Mouse (Mus musculus): ENCODE measurements around the gene A930004D18Rik. TPM values are rescaled to one million over a fixed set of nuclear protein-coding genes. Genes with fewer than 3 reads are reported as not detected.

A930004D18Rik gene
- total and polyA plus RNA-seq, 2 experiments, result 1.9 to 2.8 TPM

- no peak overlapping the region for H3K4me3 ChIP-seq (ENCODE audit: insufficient read depth, low read depth, low read length)
- no peak overlapping the region for H3K27ac ChIP-seq (replicated peaks; ENCODE audit: insufficient read depth, low read depth, low read length)
- DNase-seq (ENCODE audit: extremely low read depth, low read depth, low spot score), result no peak
- no peaks in the 10 kb centered on the region for H3K27me3 ChIP-seq (ENCODE audit: control insufficient read depth, insufficient read depth, low read length)
- TF ChIP-seq POLR2A (IDR thresholded peaks at IDR 0.05; ENCODE audit: extremely low read depth, insufficient read depth, low read length) (no peak), CTCF (IDR thresholded peaks at IDR 0.05; ENCODE audit: low read depth, low read length) (no peak)
- H3K9ac ChIP-seq (ENCODE audit: low read depth, low read length), result no peak overlapping the region
- no peaks in the 10 kb centered on the region for H3K36me3 ChIP-seq (ENCODE audit: control insufficient read depth, insufficient read depth, low read length)
- H3K79me2 ChIP-seq (ENCODE audit: control insufficient read depth, insufficient read depth, low read length), result no peaks in the 10 kb centered on the region
- WGBS, result 82% methylated on average over 11 of the region's 11 CpGs
- H3K4me1 ChIP-seq (ENCODE audit: control insufficient read depth, insufficient read depth, low read length), result peaks cover 10% of the 10 kb centered on the region; the same call in 1 of the 2 replicates
Measured at GRCm38 (mm10) chr2:18051026-18051830, 13.7 kb upstream of the A930004D18Rik start.

- TF ChIP-seq POLR2A (IDR thresholded peaks at IDR 0.05; ENCODE audit: extremely low read depth, insufficient read depth, low read length) (no peak), CTCF (IDR thresholded peaks at IDR 0.05; ENCODE audit: low read depth, low read length) (no peak)
- Histone ChIP-seq H3K79me2 (ENCODE audit: control insufficient read depth, insufficient read depth, low read length) (no peaks in the 10 kb centered on the region), H3K27ac (replicated peaks; ENCODE audit: insufficient read depth, low read depth, low read length) (no peak overlapping the region), H3K36me3 (ENCODE audit: control insufficient read depth, insufficient read depth, low read length) (no peaks in the 10 kb centered on the region), H3K9ac (ENCODE audit: low read depth, low read length) (no peak overlapping the region; the same call in 1 of the 2 replicates), H3K4me1 (ENCODE audit: control insufficient read depth, insufficient read depth, low read length) (peaks cover 10% of the 10 kb centered on the region; the same call in 1 of the 2 replicates), H3K4me3 (ENCODE audit: insufficient read depth, low read depth, low read length) (peak overlapping the region; percentile 21; the same call in 1 of the 2 replicates), H3K27me3 (ENCODE audit: control insufficient read depth, insufficient read depth, low read length) (no peaks in the 10 kb centered on the region)
- WGBS, result 22% methylated on average over 10 of the region's 10 CpGs
- no peak for DNase-seq (ENCODE audit: extremely low read depth, low read depth, low spot score)
Measured at GRCm38 (mm10) chr2:18050541-18050985, 13.0 kb upstream of the A930004D18Rik start.

GRCm38 (mm10) chr2:18050018-18050417 is 12.5 kb upstream of the A930004D18Rik start:
- no peak overlapping the region for H3K27ac ChIP-seq (replicated peaks; ENCODE audit: insufficient read depth, low read depth, low read length)
- H3K36me3 ChIP-seq (ENCODE audit: control insufficient read depth, insufficient read depth, low read length), result no peaks in the 10 kb centered on the region
- H3K79me2 ChIP-seq (ENCODE audit: control insufficient read depth, insufficient read depth, low read length), result no peaks in the 10 kb centered on the region
- WGBS, result 59% methylated on average over 2 of the region's 2 CpGs
- no peak for DNase-seq (ENCODE audit: extremely low read depth, low read depth, low spot score)
- TF ChIP-seq POLR2A (IDR thresholded peaks at IDR 0.05; ENCODE audit: extremely low read depth, insufficient read depth, low read length) (no peak), CTCF (IDR thresholded peaks at IDR 0.05; ENCODE audit: low read depth, low read length) (no peak)
- H3K27me3 ChIP-seq (ENCODE audit: control insufficient read depth, insufficient read depth, low read length), result no peaks in the 10 kb centered on the region
- no peak overlapping the region for H3K9ac ChIP-seq (ENCODE audit: low read depth, low read length)
- peak overlapping the region; percentile 21; the same call in 1 of the 2 replicates for H3K4me3 ChIP-seq (ENCODE audit: insufficient read depth, low read depth, low read length)
- peaks cover 6% of the 10 kb centered on the region; the same call in 1 of the 2 replicates for H3K4me1 ChIP-seq (ENCODE audit: control insufficient read depth, insufficient read depth, low read length)

GRCm38 (mm10) chr2:18049279-18049821 is 11.8 kb upstream of the A930004D18Rik start:
- Histone ChIP-seq H3K79me2 (ENCODE audit: control insufficient read depth, insufficient read depth, low read length) (no peaks in the 10 kb centered on the region), H3K9ac (ENCODE audit: low read depth, low read length) (no peak overlapping the region), H3K27ac (replicated peaks; ENCODE audit: insufficient read depth, low read depth, low read length) (no peak overlapping the region), H3K4me1 (ENCODE audit: control insufficient read depth, insufficient read depth, low read length) (peaks cover 5% of the 10 kb centered on the region; the same call in 1 of the 2 replicates), H3K36me3 (ENCODE audit: control insufficient read depth, insufficient read depth, low read length) (no peaks in the 10 kb centered on the region), H3K27me3 (ENCODE audit: control insufficient read depth, insufficient read depth, low read length) (no peaks in the 10 kb centered on the region), H3K4me3 (ENCODE audit: insufficient read depth, low read depth, low read length) (no peak overlapping the region)
- DNase-seq (ENCODE audit: extremely low read depth, low read depth, low spot score), result no peak
- TF ChIP-seq POLR2A (IDR thresholded peaks at IDR 0.05; ENCODE audit: extremely low read depth, insufficient read depth, low read length) (no peak), CTCF (IDR thresholded peaks at IDR 0.05; ENCODE audit: low read depth, low read length) (no peak)
- WGBS, result 64% methylated on average over 11 of the region's 11 CpGs

- peak; percentile 44 for DNase-seq (ENCODE audit: extremely low read depth, low read depth, low spot score)
- Histone ChIP-seq H3K36me3 (ENCODE audit: control insufficient read depth, insufficient read depth, low read length) (no peaks in the 10 kb centered on the region), H3K9ac (ENCODE audit: low read depth, low read length) (peak within 1 kb of the TSS; percentile 89), H3K27me3 (ENCODE audit: control insufficient read depth, insufficient read depth, low read length) (no peaks in the 10 kb centered on the region), H3K79me2 (ENCODE audit: control insufficient read depth, insufficient read depth, low read length) (no peaks in the 10 kb centered on the region), H3K4me1 (ENCODE audit: control insufficient read depth, insufficient read depth, low read length) (peaks cover 4% of the 10 kb centered on the region; the same call in 1 of the 2 replicates), H3K4me3 (ENCODE audit: insufficient read depth, low read depth, low read length) (peak within 1 kb of the TSS; percentile 62), H3K27ac (replicated peaks; ENCODE audit: insufficient read depth, low read depth, low read length) (peak within 1 kb of the TSS; percentile 47)
- TF ChIP-seq POLR2A (IDR thresholded peaks at IDR 0.05; ENCODE audit: extremely low read depth, insufficient read depth, low read length) (no peak), CTCF (IDR thresholded peaks at IDR 0.05; ENCODE audit: low read depth, low read length) (no peak)
- 18% methylated on average over 17 of the region's 17 CpGs for WGBS
Measured at GRCm38 (mm10) chr2:18048453-18049075, 11.0 kb upstream of the A930004D18Rik start, which contains the start of gene Skida1. TSS of gene Skida1 (minus strand) at chr2:18049051.

All from liver, adult 2 months (tissue).